Mouse (Mus musculus): ENCODE measurements around the gene St7.

GRCm38 (mm10) chr6:17750041-17750660 lies 57.4 kb downstream of the St7 start:
- TF ChIP-seq POLR2A (IDR thresholded peaks at IDR 0.05; ENCODE audit: control insufficient read depth, extremely low read depth, insufficient read depth, low read length, poor library complexity) (no peak), CTCF (IDR thresholded peaks at IDR 0.05; ENCODE audit: borderline replicate concordance, control insufficient read depth, extremely low read depth, insufficient read depth, low read length, poor library complexity) (no peak)
